In genomic region chr3:148990531-148991003, GRCm38 (mm10) we compare ENCODE assay signal across 8 mouse cellular contexts. TPM values are rescaled to one million over a fixed set of nuclear protein-coding genes. Genes with fewer than 3 reads are reported as not detected.
DNase-seq lines count a peak whose midpoint lies in the region; ATAC-seq and TF ChIP-seq lines count a peak whose summit lies in the region.

TSS of gene Adgrl2 (minus strand) at chr3:148990555.

- peak; percentile 80 for DNase-seq in kidney, adult 2 months
- DNase-seq in kidney, postnatal 10 days, result no peak
- peak; percentile 37 for DNase-seq in adrenal gland, postnatal 10 days
- DNase-seq in gastrocnemius, postnatal 4 days (ENCODE audit: low spot score in 2 of 2), result no peak
- DNase-seq in embryo, embryonic 11 days, result no peak

- H3K4me1 ChIP-seq in kidney, adult 2 months (ENCODE audit: control insufficient read depth, insufficient read depth, low read length), result peaks cover 4% of the 10 kb centered on the region; the same call in 1 of the 2 replicates
- H3K4me1 ChIP-seq in intestine, postnatal 0 days (replicated peaks; ENCODE audit: control insufficient read depth, insufficient read depth, low read length), result no peaks in the 10 kb centered on the region

- WGBS in kidney, adult 2 months, result under 1% methylated on average over 25 of the region's 25 CpGs
- under 1% methylated on average over 25 of the region's 25 CpGs for WGBS in intestine, postnatal 0 days

- TF ChIP-seq CTCF in kidney, adult 2 months (conservative IDR thresholded peaks at IDR 0.05; ENCODE audit: insufficient read depth, insufficient read length, low read depth, low read length), result no peak
- peak; percentile 42 for TF ChIP-seq CTCF in intestine, postnatal 0 days (IDR thresholded peaks at IDR 0.05; ENCODE audit: low read depth)

- H3K27ac ChIP-seq in kidney, adult 2 months (ENCODE audit: insufficient read depth, low read depth, low read length), result peak within 1 kb of the TSS; percentile 88
- peak within 1 kb of the TSS; percentile 93 for H3K27ac ChIP-seq in intestine, postnatal 0 days (ENCODE audit: low read depth, low read length)

- H3K4me2 ChIP-seq in intestine, postnatal 0 days (replicated peaks; ENCODE audit: low read depth), result peak within 1 kb of the TSS; percentile 94

- H3K4me3 ChIP-seq in kidney, adult 2 months (ENCODE audit: insufficient read depth, low read depth, low read length), result peak within 1 kb of the TSS; percentile 80
- peak within 1 kb of the TSS; percentile 70 for H3K4me3 ChIP-seq in intestine, postnatal 0 days (ENCODE audit: low read depth, low read length)

- no peaks in the 10 kb centered on the region for H3K36me3 ChIP-seq in kidney, adult 2 months (ENCODE audit: control insufficient read depth, insufficient read depth, low read length)
- H3K36me3 ChIP-seq in intestine, postnatal 0 days (ENCODE audit: control insufficient read depth, insufficient read depth), result no peaks in the 10 kb centered on the region

- peak; percentile 23 for ATAC-seq in intestine, postnatal 0 days
- no peak for ATAC-seq in megakaryocyte-erythroid progenitor cell, adult 5-6 weeks (replicated peaks; ENCODE audit: low FRiP score, low TSS enrichment, poor library complexity, severe bottlenecking)
- no peak for ATAC-seq in erythroid progenitor cell, adult 5-6 weeks (replicated peaks; ENCODE audit: low FRiP score, poor library complexity, severe bottlenecking)

- peak within 1 kb of the TSS; percentile 78 for H3K9ac ChIP-seq in intestine, postnatal 0 days (ENCODE audit: low read depth, low read length)

- no peak for TF ChIP-seq POLR2A in kidney, adult 2 months (IDR thresholded peaks at IDR 0.05; ENCODE audit: low read depth, low read length)

- no peaks in the 10 kb centered on the region for H3K9me3 ChIP-seq in intestine, postnatal 0 days (ENCODE audit: control insufficient read depth)

- H3K27me3 ChIP-seq in kidney, adult 2 months (replicated peaks; ENCODE audit: control insufficient read depth, insufficient read depth, low read length), result no peaks in the 10 kb centered on the region
- H3K27me3 ChIP-seq in intestine, postnatal 0 days (replicated peaks; ENCODE audit: control insufficient read depth, insufficient read depth, low read length), result no peaks in the 10 kb centered on the region

RNA-seq across cellular contexts. Expression of gene Adgrl2, which starts in this region (rescaled TPM):
- 22.4 and 25.7 TPM in 2 replicates for polyA plus RNA-seq in kidney, adult 2 months (2012; rRNA removed)
- total RNA-seq in adrenal gland, postnatal 10 days (2021), result 10 to 100 TPM; 62.4 to 80.4 TPM
- total RNA-seq in gastrocnemius, postnatal 4 days (2021), result 100 to 1,000 TPM in 1 of 2 experiments, 10 to 100 TPM in 1; 89.2 to 101 TPM
- polyA plus RNA-seq in intestine, postnatal 0 days (2015; fragmentation: Nextera tagmentation; extraction: Ambion mirVana), result 20.4 and 21.3 TPM in 2 replicates
- 36.7 and 50.0 TPM in 2 replicates for total RNA-seq in megakaryocyte-erythroid progenitor cell, adult 5-6 weeks (2014; fragmentation: Nextera tagmentation)
- 18.9 and 32.1 TPM in 2 replicates for total RNA-seq in megakaryocyte-erythroid progenitor cell, adult 5-6 weeks (2017)
- 2.2 and 6.7 TPM in 2 replicates for total RNA-seq in erythroid progenitor cell, adult 5-6 weeks (2015; ENCODE audit: low replicate concordance)
- 1.2 and 1.8 TPM in 2 replicates for total RNA-seq in erythroid progenitor cell, adult 5-6 weeks (2017; ENCODE audit: low replicate concordance)

Comparison
In these comparisons a context has a peak if more than half of its experiments do, and no peak if none do; other contexts are left out.
1. DNase-seq: peak in kidney, adult 2 months (single experiment) and adrenal gland, postnatal 10 days (single experiment); none in kidney, postnatal 10 days (single experiment), gastrocnemius, postnatal 4 days (0 of 2) and embryo, embryonic 11 days (single experiment).